Mouse (Mus musculus) cortical plate, adult 2 months (tissue): Measurements from ENCODE around the gene Rpl3l.

ENCODE experiments used
- CTCF ChIP-seq: fragments of 200-500 bp; IDR thresholded peaks from 2 replicates; pipeline ENCODE4 v1.5.1; 2011; ENCODE audit warnings: mild to moderate bottlenecking, control low read depth, low read length; ENCODE audit not compliant: insufficient read depth; ENCODE audit errors: extremely low read depth
- POLR2A ChIP-seq: fragments of 200-500 bp; IDR thresholded peaks from 2 replicates; pipeline ENCODE4 v1.6.1; 2011; ENCODE audit warnings: mild to moderate bottlenecking, low read length, control low read depth; ENCODE audit not compliant: insufficient read depth; ENCODE audit errors: extremely low read depth

DNA sequence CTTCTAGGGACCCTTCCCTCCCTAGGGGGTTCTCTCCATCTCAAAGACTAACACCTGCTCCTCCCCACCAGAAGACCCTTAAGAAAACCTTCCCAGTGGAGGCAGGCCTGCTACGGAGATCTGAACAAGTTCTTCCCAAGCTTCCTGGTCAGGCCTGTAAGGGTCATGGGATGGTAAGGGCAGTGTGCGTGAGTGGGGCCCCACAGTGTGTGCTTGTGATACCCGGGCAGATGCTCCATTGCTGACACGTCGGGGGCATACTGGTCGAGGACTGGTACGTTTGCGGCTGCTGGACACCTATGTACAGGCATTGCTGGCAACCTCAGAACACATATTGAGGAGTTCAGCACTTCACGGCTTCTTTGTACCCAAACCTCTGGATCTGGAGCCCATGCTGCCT, 28.9 kb upstream of the Rpl3l start:
- no peak for TF ChIP-seq POLR2A
- TF ChIP-seq CTCF = no peak
